Mouse (Mus musculus) retina, adult 2 months (tissue): ENCODE data around the gene Ccdc27.

Source experiments
- DNase-seq: peaks from one replicate; pipeline ENCODE4 v3.0.0-alpha.2; 2012; ENCODE audit warnings: low read depth, low spot score

Gene Ccdc27

GRCm38 (mm10) chr4:154042577-154042976, at the start of gene Ccdc27:
Ccdc27 (minus strand) TSS chr4:154042677.
- no peak for DNase-seq

- DNase-seq: no peak
Measured at GRCm38 (mm10) chr4:154091356-154091755, 48.9 kb upstream of the Ccdc27 start.

DNA sequence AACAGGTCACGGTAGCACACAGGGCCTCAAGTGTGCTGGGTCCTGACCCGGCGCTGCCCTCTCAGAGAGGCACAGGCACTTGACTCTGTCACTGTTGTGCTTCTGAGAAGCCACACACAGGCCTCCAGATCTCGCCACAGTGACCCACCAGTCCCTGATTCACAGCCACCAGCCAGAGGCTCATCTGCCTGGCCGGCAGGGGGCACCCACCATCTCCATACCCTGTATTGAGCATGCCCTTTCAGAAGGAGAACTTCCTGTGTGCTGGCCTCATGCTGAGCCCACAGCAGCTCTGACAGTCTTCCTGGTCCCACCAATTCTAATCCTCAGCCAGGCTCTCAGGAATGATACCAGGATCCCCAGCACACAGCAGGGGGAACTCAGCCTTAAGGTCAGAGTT, 46.7 kb upstream of the Ccdc27 start:
- DNase-seq: no peak

- no peak for DNase-seq
Measured at GRCm38 (mm10) chr4:154086436-154086835, 44.0 kb upstream of the Ccdc27 start.

- no peak for DNase-seq
Measured at GRCm38 (mm10) chr4:154085856-154086255, 43.4 kb upstream of the Ccdc27 start.

GRCm38 (mm10) chr4:154081974-154082373, 39.5 kb upstream of the Ccdc27 start:
- DNase-seq: no peak

DNA sequence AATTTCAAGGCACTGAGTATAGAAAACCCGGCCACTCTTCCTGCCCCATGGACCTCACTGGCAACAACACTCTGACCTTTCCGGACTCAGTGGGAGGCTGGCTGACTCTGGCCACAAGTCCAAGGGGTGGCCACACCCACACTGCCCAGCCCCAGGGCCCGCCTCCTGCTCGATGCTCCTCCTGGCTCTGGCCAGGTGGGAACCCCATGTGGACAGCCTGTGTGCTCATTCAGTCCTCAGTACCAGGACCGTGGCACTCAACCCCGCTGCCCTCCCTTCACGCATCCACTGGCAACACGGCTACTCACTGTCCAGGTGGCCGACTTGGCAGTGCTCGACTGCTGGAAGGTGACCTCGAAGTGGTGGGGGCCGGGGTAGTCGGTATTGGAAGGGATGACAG, 38.5 kb upstream of the Ccdc27 start:
- DNase-seq: no peak

DNA sequence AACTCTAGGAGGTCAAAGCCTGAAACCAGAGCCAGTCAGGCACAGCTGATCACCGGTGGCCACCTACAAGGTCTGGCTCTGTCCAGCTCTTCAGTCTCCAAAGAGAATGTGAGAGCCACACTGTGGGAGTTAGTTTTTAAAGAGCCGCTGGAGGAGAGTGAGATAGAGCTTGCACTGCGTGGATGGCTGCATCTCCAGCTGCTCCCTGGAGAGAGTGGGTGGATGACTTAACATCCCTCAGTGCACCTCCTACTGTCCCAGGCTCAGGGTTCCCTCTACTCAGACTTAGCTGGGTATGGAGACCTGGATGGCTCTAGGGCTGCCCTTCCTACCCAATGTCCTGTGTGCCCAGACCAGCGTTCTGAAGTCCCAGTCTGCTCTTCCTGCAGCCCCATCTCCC, 37.7 kb upstream of the Ccdc27 start:
- DNase-seq: no peak

DNA sequence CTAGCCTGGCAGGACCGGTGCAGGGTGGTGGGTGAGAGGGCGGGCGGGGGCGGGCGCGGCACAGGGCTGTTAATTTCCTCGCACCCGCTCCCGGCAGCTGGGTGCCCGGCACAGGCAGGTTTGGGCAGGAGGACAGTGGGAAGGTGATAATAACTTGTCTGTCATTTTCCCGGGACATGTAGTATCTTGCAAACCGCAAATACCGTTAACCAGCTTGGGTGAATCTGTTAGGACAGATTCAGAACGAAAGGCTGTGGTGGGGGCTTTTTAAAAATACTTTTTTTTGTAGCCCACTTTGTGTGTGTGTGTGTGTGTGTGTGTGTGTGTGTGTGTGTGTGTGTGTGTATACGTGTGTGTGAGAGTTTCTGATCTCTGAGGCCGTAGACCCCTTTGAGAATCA, 29.5 kb upstream of the Ccdc27 start:
- no peak for DNase-seq

- no peak for DNase-seq
Measured at GRCm38 (mm10) chr4:154071521-154071920, 29.0 kb upstream of the Ccdc27 start.

GRCm38 (mm10) chr4:154070896-154071295, 28.4 kb upstream of the Ccdc27 start:
- DNase-seq: no peak

DNA sequence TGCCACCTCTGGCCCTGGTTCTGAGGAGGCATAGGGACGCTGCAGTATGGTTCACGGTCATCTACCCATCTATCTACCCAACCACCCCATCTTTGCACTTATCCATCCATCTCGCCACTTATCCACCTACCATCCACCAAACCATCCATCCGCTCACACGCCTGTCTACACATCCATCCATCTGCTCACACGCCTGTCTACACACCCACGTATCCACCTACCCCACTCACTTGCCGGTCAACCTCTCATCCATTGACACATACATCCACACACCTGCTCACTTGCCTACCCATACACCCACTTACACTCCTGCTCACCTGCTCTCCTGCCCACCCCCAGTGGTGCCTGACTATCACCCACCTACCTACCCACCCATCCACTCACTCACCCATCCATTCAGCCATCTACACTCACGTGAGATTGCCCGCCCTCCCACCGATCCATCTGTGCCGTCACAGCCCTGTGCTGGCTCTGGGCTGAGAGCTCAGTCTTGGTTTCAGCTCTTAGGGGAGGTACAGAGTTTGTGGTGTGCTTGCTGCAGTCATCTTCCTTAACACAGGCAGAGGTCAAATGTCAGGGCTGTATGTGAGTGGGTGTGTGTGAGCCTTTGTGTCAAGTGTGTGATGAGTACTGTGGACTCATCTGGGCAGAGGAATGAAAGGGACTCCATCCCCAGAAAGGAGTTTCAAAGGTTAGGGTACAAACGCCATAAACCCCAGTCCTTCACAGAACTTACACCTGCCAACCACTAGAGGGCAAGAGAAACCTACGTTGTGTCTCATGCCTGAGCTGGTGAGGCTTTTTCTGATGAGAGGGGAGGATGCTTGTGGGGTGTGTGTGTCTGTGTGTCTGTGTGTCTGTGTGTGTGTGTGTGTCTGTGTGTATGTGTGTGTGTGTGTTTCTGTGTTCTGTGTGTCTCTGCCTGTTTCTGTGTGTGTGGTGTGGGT, 22.6 kb upstream of the Ccdc27 start:
- peak; percentile 6 for DNase-seq

DNA sequence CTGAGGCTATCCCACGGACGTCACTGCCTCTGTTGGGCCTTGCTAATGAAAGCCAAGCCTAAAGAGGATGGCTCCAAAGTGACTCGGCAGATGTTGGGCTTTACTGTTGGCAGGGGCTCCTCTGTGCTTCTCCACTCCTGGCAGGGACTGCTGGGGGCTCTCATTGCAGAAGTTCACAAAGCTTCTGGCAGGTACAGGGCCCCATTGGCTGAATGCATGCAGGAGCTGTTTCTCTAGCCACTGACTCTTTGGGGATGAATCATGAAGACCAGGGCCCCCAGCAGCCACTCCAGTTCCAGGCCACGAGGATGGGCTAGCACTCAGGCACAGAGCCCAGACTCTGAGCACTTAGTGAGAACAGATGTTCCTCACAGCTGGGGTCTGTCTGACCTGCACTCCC, 15.2 kb upstream of the Ccdc27 start:
- DNase-seq: no peak

- DNase-seq: no peak
Measured at GRCm38 (mm10) chr4:154056661-154057060, 14.2 kb upstream of the Ccdc27 start.

GRCm38 (mm10) chr4:154056046-154056445, 13.6 kb upstream of the Ccdc27 start:
- DNase-seq: no peak

DNA sequence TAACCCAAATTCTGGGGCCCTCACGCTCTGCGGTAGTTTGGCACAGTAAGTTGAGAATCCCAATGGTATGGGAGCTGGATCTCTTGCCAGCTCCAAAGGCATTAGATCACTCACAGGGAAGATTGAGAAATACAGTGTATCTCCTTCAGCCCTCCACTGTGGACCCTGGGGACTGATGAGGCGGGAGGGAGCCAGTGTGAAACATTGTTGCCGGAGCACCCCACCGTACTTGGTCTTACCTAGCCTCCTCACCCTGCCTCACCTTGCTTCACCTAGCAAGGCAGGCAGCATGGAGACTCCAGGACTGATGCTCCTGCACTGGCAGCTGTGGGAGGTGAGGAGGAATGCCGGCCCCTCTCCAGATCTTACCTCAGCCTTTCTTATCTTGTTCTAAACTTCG, 13.0 kb upstream of the Ccdc27 start:
- DNase-seq: no peak

GRCm38 (mm10) chr4:154053065-154053464, 10.6 kb upstream of the Ccdc27 start:
- no peak for DNase-seq

- DNase-seq: no peak
Measured at GRCm38 (mm10) chr4:154051401-154051800, 8.9 kb upstream of the Ccdc27 start.

- DNase-seq: no peak
Measured at GRCm38 (mm10) chr4:154045837-154046236, 3.4 kb upstream of the Ccdc27 start.

GRCm38 (mm10) chr4:154037123-154037522, 5.4 kb downstream of the Ccdc27 start:
- no peak for DNase-seq

DNA sequence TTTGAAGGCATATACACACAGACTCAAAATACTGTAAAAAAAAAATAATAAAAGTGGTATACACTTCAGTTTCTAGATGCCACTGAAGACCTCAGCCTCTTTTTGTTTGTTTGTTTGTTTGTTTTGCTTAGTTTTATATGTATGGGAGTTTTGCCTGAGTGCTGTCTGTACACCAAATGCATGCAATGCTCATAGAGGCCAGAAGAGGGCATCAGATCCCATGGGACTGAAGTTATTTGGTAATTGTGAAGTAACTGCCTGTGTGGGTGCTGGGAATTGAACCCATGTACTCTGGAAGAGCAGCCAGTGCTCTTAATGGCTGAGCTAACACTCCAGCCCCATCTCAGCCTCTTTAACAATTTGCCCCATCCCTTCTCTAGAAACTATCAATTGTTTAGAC, 13.8 kb downstream of the Ccdc27 start:
- DNase-seq: no peak

DNA sequence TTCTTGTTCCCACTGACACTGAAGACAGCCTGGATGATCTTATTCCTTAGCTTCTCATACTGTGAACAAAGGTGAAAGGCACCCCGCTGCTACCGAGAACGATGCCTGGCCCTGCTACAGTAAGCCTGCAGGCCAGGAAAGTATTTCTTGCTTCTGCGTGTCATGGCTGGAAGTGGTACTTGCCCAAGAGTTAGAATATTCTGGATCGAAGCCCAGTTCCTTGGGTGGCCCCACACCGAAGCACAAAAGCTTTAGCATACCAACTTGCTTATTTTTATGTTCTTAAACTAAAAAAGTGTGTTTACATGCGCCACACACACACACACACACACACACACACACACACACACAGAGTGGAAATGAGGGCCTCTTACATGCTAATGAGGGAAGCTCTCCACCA, 14.4 kb downstream of the Ccdc27 start:
- no peak for DNase-seq

- no peak for DNase-seq
Measured at GRCm38 (mm10) chr4:154026441-154026761, 16.1 kb downstream of the Ccdc27 start.
